ENCODE assay signal across 8 mouse cellular contexts in genomic region chr7:16931968-16932627, GRCm38 (mm10). TPM values are rescaled to one million over a fixed set of nuclear protein-coding genes. Genes with fewer than 3 reads are reported as not detected.
DNase-seq lines count a peak whose midpoint lies in the region; ATAC-seq and TF ChIP-seq lines count a peak whose summit lies in the region.

No protein-coding gene starts in this region.

- H3K27ac ChIP-seq in heart, adult 2 months = no peak overlapping the region
- H3K27ac ChIP-seq in limb, embryonic 15.5 days = no peak overlapping the region
- H3K27ac ChIP-seq in stomach, embryonic 15.5 days = no peak overlapping the region

- H3K79me2 ChIP-seq in heart, adult 2 months (replicated peaks; ENCODE audit: control insufficient read depth, insufficient read depth, low read length) = no peaks in the 10 kb centered on the region

- no peaks in the 10 kb centered on the region for H3K36me3 ChIP-seq in heart, adult 2 months (ENCODE audit: control insufficient read depth, insufficient read depth, low read length)
- no peaks in the 10 kb centered on the region for H3K36me3 ChIP-seq in limb, embryonic 15.5 days
- no peaks in the 10 kb centered on the region for H3K36me3 ChIP-seq in stomach, embryonic 15.5 days

- peak; percentile 82 for DNase-seq in CD4-positive helper T cell, adult 2 months (ENCODE audit: low read depth, low spot score)
- peak; percentile 88 for DNase-seq in adrenal gland, postnatal 10 days
- peak; percentile 82 for DNase-seq in embryo, embryonic 9.5 days (ENCODE audit: extremely low spot score)
- peak; percentile 76 to 78 for DNase-seq in heart, adult 2 months
- DNase-seq in kidney, adult 8-10 months = peak; percentile 71 to 89

- no peaks in the 10 kb centered on the region for H3K4me1 ChIP-seq in heart, adult 2 months (ENCODE audit: control insufficient read depth, insufficient read depth, low read length)
- 0 out of 2 replicates have a peak, but pooled peaks cover 2% of the 10 kb centered on the region for H3K4me1 ChIP-seq in limb, embryonic 15.5 days
- H3K4me1 ChIP-seq in stomach, embryonic 15.5 days = no peaks in the 10 kb centered on the region

- no peak overlapping the region for H3K4me3 ChIP-seq in heart, adult 2 months
- no peak overlapping the region for H3K4me3 ChIP-seq in limb, embryonic 15.5 days
- no peak overlapping the region for H3K4me3 ChIP-seq in stomach, embryonic 15.5 days (replicated peaks)

- intact Hi-C loops in heart, adult 2 months (cut with DNase I) = loop anchor here (1.0 to 5.0 kb wide), 4 partner anchors 18 to 134 kb away; no protein-coding TSS in a partner anchor

- H3K4me2 ChIP-seq in limb, embryonic 15.5 days = no peak overlapping the region
- H3K4me2 ChIP-seq in stomach, embryonic 15.5 days = no peak overlapping the region

- 0 out of 2 replicates have a peak, but pooled peaks have one; percentile 38 for TF ChIP-seq EP300 in heart, adult 2 months (IDR thresholded peaks at IDR 0.05; ENCODE audit: insufficient read depth, low read depth, low read length)

- no peaks in the 10 kb centered on the region for H3K27me3 ChIP-seq in heart, adult 2 months (ENCODE audit: control insufficient read depth, insufficient read depth, low read length)
- no peaks in the 10 kb centered on the region for H3K27me3 ChIP-seq in limb, embryonic 15.5 days
- no peaks in the 10 kb centered on the region for H3K27me3 ChIP-seq in stomach, embryonic 15.5 days (replicated peaks)

- no peak for TF ChIP-seq POLR2A in heart, adult 2 months (IDR thresholded peaks at IDR 0.05; ENCODE audit: insufficient read depth, low read depth, low read length)

- peak; percentile 61; the same call in 1 of the 2 replicates for ATAC-seq in limb, embryonic 15.5 days (ENCODE audit: insufficient number of reproducible peaks, low FRiP score, low TSS enrichment, low read depth)
- peak; percentile 74 for ATAC-seq in monocyte, adult 5-6 weeks (replicated peaks; ENCODE audit: insufficient number of reproducible peaks, low FRiP score, low TSS enrichment, poor library complexity, severe bottlenecking)
- ATAC-seq in stomach, embryonic 15.5 days (ENCODE audit: insufficient read depth, low FRiP score, low read depth) = 0 out of 2 replicates have a peak, but pooled peaks have one; percentile 57

- TF ChIP-seq CTCF in heart, adult 2 months (IDR thresholded peaks at IDR 0.05) = peak; percentile 91

- 20% methylated on average over 14 of the region's 14 CpGs for WGBS in heart, adult 2 months
- 18% methylated on average over 14 of the region's 14 CpGs for WGBS in limb, embryonic 15.5 days
- WGBS in stomach, embryonic 15.5 days = 17% methylated on average over 14 of the region's 14 CpGs

- H3K9me3 ChIP-seq in limb, embryonic 15.5 days = no peaks in the 10 kb centered on the region
- no peaks in the 10 kb centered on the region for H3K9me3 ChIP-seq in stomach, embryonic 15.5 days

- no peak overlapping the region for H3K9ac ChIP-seq in heart, adult 2 months (ENCODE audit: low read depth, low read length)
- no peak overlapping the region for H3K9ac ChIP-seq in limb, embryonic 15.5 days
- H3K9ac ChIP-seq in stomach, embryonic 15.5 days = no peak overlapping the region

RNA-seq across cellular contexts. Expression of gene Calm3, which starts 8.2 kb away (rescaled TPM):
- 100 to 1,000 TPM; 224 to 252 TPM for total RNA-seq in adrenal gland, postnatal 10 days (2021)
- 100 to 1,000 TPM; 168 to 175 TPM for total RNA-seq in heart, adult 2 months (2021)
- 163 and 206 TPM in 2 replicates for polyA plus RNA-seq in heart, adult 2 months (2012; rRNA removed)
- 85.8 and 99.4 TPM in 2 replicates for polyA plus RNA-seq in limb, embryonic 15.5 days (2015; fragmentation: Nextera tagmentation; extraction: Ambion mirVana)
- 169 to 298 TPM (median 195 TPM) in 3 replicates for total RNA-seq in monocyte, adult 5-6 weeks (2017)
- polyA plus RNA-seq in stomach, embryonic 15.5 days (2015; fragmentation: Nextera tagmentation; extraction: Ambion mirVana) = 101 and 113 TPM in 2 replicates

RNA-seq across cellular contexts. Expression of gene Pnmal2, which starts 12.4 kb away (rescaled TPM):
- 10 to 100 TPM; 18.3 to 23.9 TPM for total RNA-seq in adrenal gland, postnatal 10 days (2021)
- 1 to 10 TPM; 3.8 to 4.1 TPM for total RNA-seq in heart, adult 2 months (2021)
- polyA plus RNA-seq in heart, adult 2 months (2012; rRNA removed) = 3.5 and 4.4 TPM in 2 replicates
- 20.2 and 31.1 TPM in 2 replicates for polyA plus RNA-seq in limb, embryonic 15.5 days (2015; fragmentation: Nextera tagmentation; extraction: Ambion mirVana)
- total RNA-seq in monocyte, adult 5-6 weeks (2017) = 0.10 TPM in 1 of 3 replicates, not detected in the others
- 10.2 and 12.7 TPM in 2 replicates for polyA plus RNA-seq in stomach, embryonic 15.5 days (2015; fragmentation: Nextera tagmentation; extraction: Ambion mirVana)

RNA-seq across cellular contexts. Expression of gene Ptgir, which starts 25.8 kb away (rescaled TPM):
- 1 to 10 TPM; 1.2 to 2.0 TPM for total RNA-seq in adrenal gland, postnatal 10 days (2021)
- total RNA-seq in heart, adult 2 months (2021) = 1 to 10 TPM; 1.9 to 2.9 TPM
- 5.2 and 7.4 TPM in 2 replicates for polyA plus RNA-seq in heart, adult 2 months (2012; rRNA removed)
- 4.0 and 5.1 TPM in 2 replicates for polyA plus RNA-seq in limb, embryonic 15.5 days (2015; fragmentation: Nextera tagmentation; extraction: Ambion mirVana)
- 9.8 to 15.4 TPM (median 14.0 TPM) in 3 replicates for total RNA-seq in monocyte, adult 5-6 weeks (2017)
- 2.4 and 2.5 TPM in 2 replicates for polyA plus RNA-seq in stomach, embryonic 15.5 days (2015; fragmentation: Nextera tagmentation; extraction: Ambion mirVana)

RNA-seq across cellular contexts. Expression of gene Pnmal1, which starts 27.4 kb away (rescaled TPM):
- 1 to 10 TPM; 4.5 to 5.1 TPM for total RNA-seq in adrenal gland, postnatal 10 days (2021)
- under 1 TPM in 1 of 2 experiments, not detected in 1; 0.11 TPM for total RNA-seq in heart, adult 2 months (2021)
- polyA plus RNA-seq in heart, adult 2 months (2012; rRNA removed) = 0.06 TPM in 2 replicates
- polyA plus RNA-seq in limb, embryonic 15.5 days (2015; fragmentation: Nextera tagmentation; extraction: Ambion mirVana) = 0.33 and 0.50 TPM in 2 replicates
- not detected in 3 replicates for total RNA-seq in monocyte, adult 5-6 weeks (2017)
- 2.9 and 3.6 TPM in 2 replicates for polyA plus RNA-seq in stomach, embryonic 15.5 days (2015; fragmentation: Nextera tagmentation; extraction: Ambion mirVana)

RNA-seq across cellular contexts. Expression of gene Gng8, which starts 40.5 kb away (rescaled TPM):
- 1 to 10 TPM in 1 of 2 experiments, under 1 TPM in 1; 0.84 to 2.0 TPM for total RNA-seq in adrenal gland, postnatal 10 days (2021)
- total RNA-seq in heart, adult 2 months (2021) = 1 to 10 TPM in 1 of 2 experiments, under 1 TPM in 1; 0.47 to 1.6 TPM
- polyA plus RNA-seq in heart, adult 2 months (2012; rRNA removed) = 7.4 and 13.1 TPM in 2 replicates
- 11.8 and 15.0 TPM in 2 replicates for polyA plus RNA-seq in limb, embryonic 15.5 days (2015; fragmentation: Nextera tagmentation; extraction: Ambion mirVana)
- total RNA-seq in monocyte, adult 5-6 weeks (2017) = not detected in 3 replicates
- polyA plus RNA-seq in stomach, embryonic 15.5 days (2015; fragmentation: Nextera tagmentation; extraction: Ambion mirVana) = 8.9 and 9.8 TPM in 2 replicates
